Mouse (Mus musculus) neural tube, embryonic 14.5 days (tissue): ENCODE measurements around the gene Lbh. TPM values are rescaled to one million over a fixed set of nuclear protein-coding genes. Genes with fewer than 3 reads are reported as not detected.

Source experiments
- ATAC-seq: fragments of 200-750 bp; cut with Nextera tagmentation; 2 replicates; pipeline ENCODE4 v1.8.0; 2017; ENCODE audit warnings: low read depth, mild to moderate bottlenecking, moderate TSS enrichment, moderate library complexity
- H3K27ac ChIP-seq: fragments of 300-500 bp; sonication (generic); 2 replicates; pipeline ENCODE4 v1.5.1; 2014; ENCODE audit warnings: low read depth, mild to moderate bottlenecking, control low read depth, low read length, moderate library complexity, mixed read lengths
- H3K27me3 ChIP-seq: fragments of 300-500 bp; sonication (generic); 2 replicates; pipeline ENCODE4 v1.6.1; 2014; ENCODE audit warnings: low read length; ENCODE audit not compliant: control insufficient read depth, insufficient read depth
- H3K36me3 ChIP-seq: fragments of 300-500 bp; sonication (generic); 2 replicates; pipeline ENCODE4 v1.6.1; 2014; ENCODE audit warnings: low read length, mixed read lengths; ENCODE audit not compliant: control insufficient read depth, insufficient read depth
- H3K4me1 ChIP-seq: fragments of 300-500 bp; sonication (generic); 2 replicates; pipeline ENCODE4 v1.6.1; 2014; ENCODE audit warnings: low read length; ENCODE audit not compliant: control insufficient read depth, insufficient read depth
- H3K4me2 ChIP-seq: fragments of 300-500 bp; sonication (generic); 2 replicates; pipeline ENCODE4 v1.6.1; 2014; ENCODE audit warnings: mild to moderate bottlenecking, low read depth, low read length, control low read depth
- H3K4me3 ChIP-seq: fragments of 300-500 bp; sonication (generic); 2 replicates; pipeline ENCODE4 v1.5.1; 2014; ENCODE audit warnings: low read depth, low read length, control low read depth, mixed read lengths
- H3K9ac ChIP-seq: fragments of 300-500 bp; sonication (generic); replicated peaks from 2 replicates; pipeline ENCODE4 v1.6.1; 2014; ENCODE audit warnings: low read depth, mild to moderate bottlenecking, control low read depth, low read length, mixed read lengths
- H3K9me3 ChIP-seq: fragments of 300-500 bp; sonication (generic); 2 replicates; pipeline ENCODE4 v1.6.1; 2016; ENCODE audit warnings: low read length; ENCODE audit not compliant: control insufficient read depth
- WGBS: fragments of 180-500 bp; shearing (Covaris S2); extraction: QIAGEN DNeasy Blood & Tissue Kit; methylation state at CpG from one replicate; pipeline ENCODE4 v1.1.7; 2014; 5-methylcytosine and 5-hydroxymethylcytosine counted together
- polyA plus RNA-seq: library from polyadenylated mRNA; unstranded; fragments of >200 nt; fragmentation: Nextera tagmentation; extraction: Ambion mirVana; gene quantifications from 2 replicates; pipeline ENCODE4 v1.2.1, GENCODE M21; 2014

Lbh gene
- polyA plus RNA-seq, 1 experiment from 2014 or later, result 7.0 TPM

GRCm38 (mm10) chr17:72907211-72907610 lies 10.9 kb upstream of the Lbh start:
- H3K9me3 ChIP-seq, result no peaks in the 10 kb centered on the region
- H3K27me3 ChIP-seq, result no peaks in the 10 kb centered on the region
- H3K4me3 ChIP-seq, result no peak overlapping the region
- no peak overlapping the region for H3K27ac ChIP-seq
- no peak for ATAC-seq
- no peaks in the 10 kb centered on the region for H3K4me1 ChIP-seq
- 88% methylated on average over 9 of the region's 9 CpGs for WGBS
- H3K9ac ChIP-seq, result no peak overlapping the region
- no peak overlapping the region for H3K4me2 ChIP-seq
- no peaks in the 10 kb centered on the region for H3K36me3 ChIP-seq

DNA sequence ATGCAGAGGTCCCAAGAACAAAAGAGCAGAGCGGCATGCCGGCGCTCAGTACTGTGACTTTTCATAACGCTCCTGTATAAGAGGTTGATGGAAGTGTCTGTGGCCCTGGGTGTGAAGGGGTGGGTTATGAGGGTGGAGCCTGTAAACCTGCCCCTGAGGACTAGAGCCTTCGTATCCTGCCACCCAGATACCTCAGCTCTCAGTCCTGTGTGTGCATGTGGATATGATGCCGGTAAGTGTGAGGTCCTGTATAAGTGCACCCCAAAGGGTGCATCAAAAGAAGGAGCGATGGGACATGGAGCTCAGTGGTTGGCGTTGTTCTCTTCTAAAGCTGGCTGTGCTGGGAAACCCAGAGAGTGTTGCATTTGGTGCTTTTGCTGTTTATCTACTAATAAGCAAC lies 10.3 kb upstream of the Lbh start:
- Histone ChIP-seq H3K4me3 (no peak overlapping the region), H3K4me2 (no peak overlapping the region), H3K27ac (no peak overlapping the region), H3K27me3 (no peaks in the 10 kb centered on the region), H3K4me1 (no peaks in the 10 kb centered on the region), H3K9me3 (no peaks in the 10 kb centered on the region), H3K9ac (no peak overlapping the region), H3K36me3 (no peaks in the 10 kb centered on the region)
- 92% methylated on average over 8 of the region's 8 CpGs for WGBS
- ATAC-seq, result no peak

DNA sequence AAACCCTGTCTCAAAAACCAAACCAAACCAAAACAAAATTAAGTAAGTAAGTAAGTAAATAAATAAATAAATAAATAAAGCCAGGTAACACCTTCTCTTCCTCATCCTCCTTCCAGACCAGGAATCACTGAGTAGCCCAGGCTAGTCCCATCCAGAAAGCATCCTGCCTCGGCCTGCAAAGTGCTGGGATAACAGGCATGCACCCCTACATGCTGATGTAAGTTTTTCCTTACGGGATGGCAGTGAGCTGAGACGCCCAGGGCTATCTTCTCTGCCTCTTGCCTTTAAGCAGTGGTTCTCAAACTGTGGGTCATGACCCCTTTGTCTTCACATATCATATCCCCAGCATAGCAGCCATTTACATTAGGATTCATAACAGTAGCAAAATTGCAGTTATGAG lies 9.5 kb upstream of the Lbh start:
- Histone ChIP-seq H3K9ac (no peak overlapping the region), H3K36me3 (no peaks in the 10 kb centered on the region), H3K9me3 (no peaks in the 10 kb centered on the region), H3K4me3 (no peak overlapping the region), H3K27ac (no peak overlapping the region), H3K4me2 (no peak overlapping the region), H3K27me3 (no peaks in the 10 kb centered on the region), H3K4me1 (no peaks in the 10 kb centered on the region)
- no peak for ATAC-seq
- 91% methylated on average over 3 of the region's 3 CpGs for WGBS

DNA sequence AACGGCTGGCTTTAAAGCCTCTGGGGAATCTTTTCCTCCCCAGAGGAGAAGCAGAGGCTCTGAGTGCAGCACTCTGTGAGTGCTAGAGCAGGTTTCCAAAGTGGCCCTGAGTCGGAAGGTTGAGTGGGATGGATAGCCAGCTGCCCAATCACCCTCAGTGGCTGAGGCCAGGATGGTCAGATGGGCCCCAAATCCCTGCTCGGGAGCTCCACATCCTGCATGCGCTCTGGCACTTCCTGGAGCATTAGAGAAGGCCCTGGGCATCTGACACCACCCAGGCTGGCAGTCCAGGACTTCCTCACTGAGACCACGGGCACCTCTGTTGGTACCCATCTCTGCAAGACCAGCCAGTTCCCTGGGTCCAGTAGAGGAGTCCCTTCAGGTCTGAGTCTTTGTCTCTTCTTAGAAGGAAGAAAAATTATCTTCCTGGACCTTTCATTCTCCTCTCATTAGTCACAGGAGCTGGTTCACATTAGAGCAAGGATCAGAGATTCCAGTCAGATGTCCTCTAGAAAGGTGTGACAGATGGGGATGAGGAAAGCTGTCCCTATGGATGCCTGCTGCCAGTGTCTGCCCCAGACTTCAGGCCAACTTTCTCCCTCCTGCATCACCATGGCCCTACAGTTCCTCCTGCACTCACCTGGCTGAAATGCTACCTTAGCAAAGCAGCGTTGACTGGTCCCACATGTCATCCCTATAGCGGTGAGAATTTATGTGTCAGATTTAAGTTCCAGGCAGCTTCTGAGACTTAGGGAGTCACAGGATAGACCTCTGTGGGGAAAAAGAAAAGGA lies 8.8 kb upstream of the Lbh start:
- Histone ChIP-seq H3K4me3 (no peak overlapping the region), H3K9ac (no peak overlapping the region), H3K36me3 (no peaks in the 10 kb centered on the region), H3K9me3 (no peaks in the 10 kb centered on the region), H3K4me1 (no peaks in the 10 kb centered on the region), H3K27ac (no peak overlapping the region), H3K27me3 (no peaks in the 10 kb centered on the region), H3K4me2 (no peak overlapping the region)
- WGBS, result 84% methylated on average over 7 of the region's 7 CpGs
- no peak for ATAC-seq

- Histone ChIP-seq H3K27ac (no peak overlapping the region), H3K4me2 (no peak overlapping the region), H3K4me1 (no peaks in the 10 kb centered on the region), H3K9me3 (no peaks in the 10 kb centered on the region), H3K4me3 (no peak overlapping the region), H3K9ac (no peak overlapping the region), H3K27me3 (no peaks in the 10 kb centered on the region), H3K36me3 (no peaks in the 10 kb centered on the region)
- WGBS, result 75% methylated on average over 11 of the region's 11 CpGs
- ATAC-seq, result no peak
Measured at GRCm38 (mm10) chr17:72911283-72911682, 6.8 kb upstream of the Lbh start.

DNA sequence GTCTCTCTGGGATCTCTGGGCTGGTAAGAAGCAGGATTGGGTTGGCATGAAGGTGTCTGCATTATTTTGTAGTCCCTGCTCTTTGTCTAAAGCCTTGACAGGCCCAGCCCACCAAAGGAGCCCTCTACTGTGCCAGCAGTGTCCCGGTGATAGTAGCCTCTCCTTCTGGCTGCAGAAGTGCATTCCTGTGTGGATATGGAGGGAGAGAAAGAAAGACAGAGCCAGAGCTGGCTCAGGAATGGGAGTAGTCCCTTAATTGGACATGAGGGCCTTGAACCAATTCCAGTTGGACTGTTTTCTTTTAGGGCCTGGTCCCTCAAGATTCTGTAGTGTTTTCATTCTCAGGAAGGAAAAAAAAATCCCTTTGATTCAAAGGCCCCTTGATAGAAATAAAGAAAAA lies 6.4 kb upstream of the Lbh start:
- Histone ChIP-seq H3K27ac (no peak overlapping the region), H3K4me3 (no peak overlapping the region), H3K36me3 (no peaks in the 10 kb centered on the region), H3K9ac (no peak overlapping the region), H3K4me2 (no peak overlapping the region), H3K4me1 (0 out of 2 replicates have a peak, but pooled peaks cover 3% of the 10 kb centered on the region), H3K27me3 (no peaks in the 10 kb centered on the region), H3K9me3 (no peaks in the 10 kb centered on the region)
- 59% methylated on average over 1 of the region's 1 CpGs for WGBS
- ATAC-seq, result no peak

GRCm38 (mm10) chr17:72914082-72914481 lies 4.0 kb upstream of the Lbh start:
- H3K4me1 ChIP-seq, result 0 out of 2 replicates have a peak, but pooled peaks cover 3% of the 10 kb centered on the region
- H3K4me3 ChIP-seq, result no peak overlapping the region
- 77% methylated on average over 2 of the region's 2 CpGs for WGBS
- no peak overlapping the region for H3K9ac ChIP-seq
- H3K36me3 ChIP-seq, result no peaks in the 10 kb centered on the region
- H3K27ac ChIP-seq, result no peak overlapping the region
- ATAC-seq, result no peak
- no peaks in the 10 kb centered on the region for H3K27me3 ChIP-seq
- no peaks in the 10 kb centered on the region for H3K9me3 ChIP-seq
- H3K4me2 ChIP-seq, result no peak overlapping the region

DNA sequence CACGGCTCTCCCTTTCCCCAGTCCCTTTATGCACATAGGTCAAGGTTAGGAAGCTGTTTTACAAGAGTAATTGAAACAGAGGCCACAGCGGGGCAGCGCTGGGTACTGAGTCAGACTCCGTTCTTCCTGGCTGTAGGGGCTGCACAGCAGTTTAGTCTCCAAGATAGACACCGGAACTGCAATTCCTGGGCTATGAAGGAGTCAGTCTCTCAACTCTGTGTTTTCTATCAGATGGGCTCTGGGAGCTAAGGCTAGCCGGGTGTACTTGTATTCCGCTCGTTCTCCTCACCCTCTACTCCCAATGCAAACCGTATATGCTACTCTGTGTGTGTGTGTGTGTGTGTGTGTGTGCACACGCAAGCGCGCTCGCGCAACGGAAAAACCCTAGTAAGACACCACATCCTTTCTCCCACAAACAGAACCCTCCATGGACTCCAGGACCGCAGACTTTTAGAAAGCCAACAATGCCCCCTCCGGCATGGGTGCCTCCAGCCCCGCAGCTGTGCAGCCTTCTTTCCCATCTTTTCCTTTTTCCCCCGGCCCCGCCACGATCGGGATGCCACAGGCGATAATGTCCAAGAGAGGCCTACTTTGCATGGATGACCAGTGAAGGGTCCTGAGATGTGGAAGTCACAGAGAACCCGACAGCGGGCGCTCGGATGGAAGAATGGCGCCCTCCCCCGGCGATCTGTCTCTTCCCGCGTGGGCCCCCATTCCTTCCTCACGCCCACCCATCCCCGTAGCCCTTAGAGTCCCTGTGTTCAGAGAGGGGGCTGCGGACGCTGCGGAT lies 669 bp upstream of the Lbh start:
- H3K9ac ChIP-seq, result peak overlapping the region; percentile 95
- H3K27me3 ChIP-seq, result no peaks in the 10 kb centered on the region
- whole genome bisulfite sequencing, result 1% methylated on average over 37 of the region's 37 CpGs
- ATAC-seq, result peak; percentile 57
- H3K4me3 ChIP-seq, result peak overlapping the region; percentile 87
- H3K36me3 ChIP-seq, result peaks cover 4% of the 10 kb centered on the region; the same call in 1 of the 2 replicates
- peak overlapping the region; percentile 86 for H3K4me2 ChIP-seq
- no peaks in the 10 kb centered on the region for H3K9me3 ChIP-seq
- H3K27ac ChIP-seq, result peak overlapping the region; percentile 93
- peaks cover 32% of the 10 kb centered on the region for H3K4me1 ChIP-seq
